Mouse (Mus musculus) intestine, postnatal 0 days (tissue): ENCODE data around the gene Castor2. TPM values are rescaled to one million over a fixed set of nuclear protein-coding genes. Genes with fewer than 3 reads are reported as not detected.

Experiments
- ATAC-seq: fragments of 200-750 bp; cut with Nextera tagmentation; 2 replicates; pipeline ENCODE4 v1.8.0; 2017; ENCODE audit warnings: mild to moderate bottlenecking, moderate TSS enrichment, moderate library complexity
- H3K27ac ChIP-seq: fragments of 300-500 bp; sonication (generic); 2 replicates; pipeline ENCODE4 v1.5.1; 2014; ENCODE audit warnings: mild to moderate bottlenecking, low read depth, low read length, moderate library complexity
- H3K27me3 ChIP-seq: fragments of 300-500 bp; sonication (generic); replicated peaks from 2 replicates; pipeline ENCODE4 v1.6.1; 2014; ENCODE audit warnings: low read length, mixed read lengths; ENCODE audit not compliant: control insufficient read depth, insufficient read depth
- H3K36me3 ChIP-seq: fragments of 300-500 bp; sonication (generic); 2 replicates; pipeline ENCODE4 v1.6.1; 2014; ENCODE audit warnings: mild to moderate bottlenecking, moderate library complexity; ENCODE audit not compliant: control insufficient read depth, insufficient read depth
- H3K4me1 ChIP-seq: fragments of 300-500 bp; sonication (generic); replicated peaks from 2 replicates; pipeline ENCODE4 v1.6.1; 2014; ENCODE audit warnings: antibody characterized with exemption, low read length, mixed read lengths; ENCODE audit not compliant: control insufficient read depth, insufficient read depth
- H3K4me2 ChIP-seq: fragments of 300-500 bp; sonication (generic); replicated peaks from 2 replicates; pipeline ENCODE4 v1.6.1; 2014; ENCODE audit warnings: low read depth, mild to moderate bottlenecking, moderate library complexity
- H3K4me3 ChIP-seq: fragments of 300-500 bp; sonication (generic); 2 replicates; pipeline ENCODE4 v1.5.1; 2014; ENCODE audit warnings: low read depth, low read length
- H3K9ac ChIP-seq: fragments of 300-500 bp; sonication (generic); 2 replicates; pipeline ENCODE4 v1.6.1; 2014; ENCODE audit warnings: mild to moderate bottlenecking, low read depth, low read length
- H3K9me3 ChIP-seq: fragments of 300-500 bp; sonication (generic); 2 replicates; pipeline ENCODE4 v1.6.1; 2016; ENCODE audit warnings: mixed run types; ENCODE audit not compliant: control insufficient read depth
- CTCF ChIP-seq: sonication (generic); IDR thresholded peaks from 2 replicates; pipeline ENCODE4 v1.5.1; 2016; ENCODE audit warnings: low read depth, mild to moderate bottlenecking, control low read depth, antibody characterized with exemption, moderate library complexity
- WGBS: fragments of 180-500 bp; shearing (Covaris S2); extraction: QIAGEN DNeasy Blood & Tissue Kit; methylation state at CpG from one replicate; pipeline ENCODE4 v1.1.7; 2014; 5-methylcytosine and 5-hydroxymethylcytosine counted together
- polyA plus RNA-seq: library from polyadenylated mRNA; unstranded; fragments of >200 nt; fragmentation: Nextera tagmentation; extraction: Ambion mirVana; gene quantifications from 2 replicates; pipeline ENCODE4 v1.2.1, GENCODE M21; 2015

Gene Castor2
- 24.1 and 31.3 TPM in 2 replicates for polyA plus RNA-seq

DNA sequence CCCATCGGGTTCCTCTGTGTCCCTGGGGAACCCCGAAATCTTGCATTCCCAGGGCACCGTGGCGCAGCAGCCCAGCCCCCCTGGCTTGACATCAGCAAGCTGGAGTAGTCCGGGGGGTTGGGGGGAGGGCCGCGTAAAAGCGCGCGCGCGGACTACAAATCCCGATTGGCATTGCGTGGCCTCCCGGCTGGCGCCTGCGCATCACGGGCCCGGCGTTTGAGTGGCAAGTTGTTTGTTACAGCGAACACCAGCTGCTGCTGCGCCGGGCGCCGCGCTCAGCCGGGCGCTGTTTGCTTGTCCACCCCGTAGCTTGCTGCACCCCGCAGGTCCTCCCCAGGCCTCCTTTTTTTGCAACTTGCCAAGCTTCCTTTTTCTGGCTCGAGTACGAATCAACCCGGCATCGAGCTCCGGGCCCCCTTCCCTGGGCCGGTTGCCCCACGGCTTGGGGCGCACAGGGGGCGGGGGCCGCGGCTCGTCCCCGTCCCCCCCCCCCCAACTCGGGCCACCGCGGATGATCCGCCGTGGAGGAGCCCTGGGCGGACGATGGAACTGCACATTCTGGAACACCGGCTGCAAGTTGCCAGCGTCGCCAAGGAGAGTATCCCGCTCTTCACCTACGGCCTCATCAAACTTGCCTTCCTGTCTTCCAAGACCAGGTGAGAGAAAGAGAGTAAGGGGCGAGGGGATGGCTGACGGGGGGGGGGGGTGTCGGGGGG lies at the start of gene Castor2:
TSS of gene Castor2 (plus strand) at position 216 of the 716 bp plus-strand sequence.
- H3K27ac ChIP-seq: peak within 1 kb of the TSS; percentile 90

GRCm38 (mm10) chr5:134050711-134051110 lies 48.8 kb upstream of the Castor2 start:
- H3K27ac ChIP-seq: no peak overlapping the region
- H3K27me3 ChIP-seq: no peaks in the 10 kb centered on the region
- H3K36me3 ChIP-seq: no peaks in the 10 kb centered on the region
- no peak overlapping the region for H3K4me3 ChIP-seq
- H3K9me3 ChIP-seq: no peaks in the 10 kb centered on the region
- no peaks in the 10 kb centered on the region for H3K4me1 ChIP-seq
- H3K9ac ChIP-seq: no peak overlapping the region
- WGBS: 9% methylated on average over 10 of the region's 10 CpGs
- TF ChIP-seq CTCF: no peak
- ATAC-seq: no peak
- H3K4me2 ChIP-seq: no peak overlapping the region

More for the DNA sequence above, at the start of gene Castor2:
- Histone ChIP-seq H3K36me3 (no peaks in the 10 kb centered on the region), H3K4me3 (peak within 1 kb of the TSS; percentile 74), H3K9ac (peak within 1 kb of the TSS; percentile 83), H3K4me2 (peak within 1 kb of the TSS; percentile 95), H3K27me3 (no peaks in the 10 kb centered on the region), H3K9me3 (no peaks in the 10 kb centered on the region), H3K4me1 (peaks cover 4% of the 10 kb centered on the region; the same call in 1 of the 2 replicates)
- under 1% methylated on average over 48 of the region's 58 CpGs for WGBS
- peak; percentile 16; the same call in 1 of the 2 replicates for TF ChIP-seq CTCF
- peak; percentile 70 for ATAC-seq

DNA sequence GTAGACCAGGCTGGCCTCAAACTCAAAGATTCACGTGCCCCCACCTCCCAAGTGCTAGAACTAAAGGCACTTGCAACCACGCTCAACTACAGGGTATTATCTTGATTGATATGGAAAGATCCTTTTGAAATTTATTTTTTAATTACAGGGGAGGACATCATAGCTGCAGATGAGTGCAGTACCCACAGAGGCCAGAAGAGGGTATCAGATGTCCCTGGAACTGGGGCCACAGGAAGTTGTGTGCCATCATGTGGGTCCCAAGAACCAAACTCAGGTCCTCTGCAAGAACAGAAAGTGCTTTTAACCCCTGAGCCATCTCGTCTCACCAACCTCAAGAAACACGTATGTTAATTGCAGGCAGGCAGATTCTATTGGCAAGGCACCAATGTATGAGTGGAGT lies 46.9 kb upstream of the Castor2 start:
- peak; percentile 48 for TF ChIP-seq CTCF
- Histone ChIP-seq H3K27me3 (no peaks in the 10 kb centered on the region), H3K27ac (no peak overlapping the region), H3K9me3 (no peaks in the 10 kb centered on the region), H3K9ac (no peak overlapping the region), H3K4me2 (no peak overlapping the region), H3K4me1 (no peaks in the 10 kb centered on the region), H3K36me3 (no peaks in the 10 kb centered on the region), H3K4me3 (no peak overlapping the region)
- WGBS: 89% methylated on average over 4 of the region's 4 CpGs
- no peak for ATAC-seq

GRCm38 (mm10) chr5:134054496-134054895 lies 45.0 kb upstream of the Castor2 start:
- Histone ChIP-seq H3K9me3 (no peaks in the 10 kb centered on the region), H3K36me3 (no peaks in the 10 kb centered on the region), H3K4me1 (no peaks in the 10 kb centered on the region), H3K4me2 (no peak overlapping the region), H3K9ac (no peak overlapping the region), H3K4me3 (no peak overlapping the region), H3K27me3 (no peaks in the 10 kb centered on the region), H3K27ac (no peak overlapping the region)
- no peak for ATAC-seq
- TF ChIP-seq CTCF: no peak
- 82% methylated on average over 4 of the region's 4 CpGs for WGBS

- no peaks in the 10 kb centered on the region for H3K36me3 ChIP-seq
- H3K9me3 ChIP-seq: no peaks in the 10 kb centered on the region
- no peak overlapping the region for H3K27ac ChIP-seq
- 59% methylated on average over 13 of the region's 13 CpGs for WGBS
- no peak overlapping the region for H3K4me2 ChIP-seq
- ATAC-seq: no peak
- no peak overlapping the region for H3K4me3 ChIP-seq
- H3K27me3 ChIP-seq: no peaks in the 10 kb centered on the region
- TF ChIP-seq CTCF: no peak
- H3K9ac ChIP-seq: no peak overlapping the region
- H3K4me1 ChIP-seq: no peaks in the 10 kb centered on the region
Observed at GRCm38 (mm10) chr5:134058793-134059352, 40.6 kb upstream of the Castor2 start.

- H3K9ac ChIP-seq: no peak overlapping the region
- H3K27me3 ChIP-seq: no peaks in the 10 kb centered on the region
- H3K9me3 ChIP-seq: no peaks in the 10 kb centered on the region
- H3K27ac ChIP-seq: no peak overlapping the region
- no peak overlapping the region for H3K4me2 ChIP-seq
- no peaks in the 10 kb centered on the region for H3K36me3 ChIP-seq
- no peaks in the 10 kb centered on the region for H3K4me1 ChIP-seq
- ATAC-seq: 0 out of 2 replicates have a peak, but pooled peaks have one; percentile 31
- peak; percentile 89 for TF ChIP-seq CTCF
- no peak overlapping the region for H3K4me3 ChIP-seq
- 43% methylated on average over 15 of the region's 15 CpGs for WGBS
Observed at GRCm38 (mm10) chr5:134063362-134064064, 36.0 kb upstream of the Castor2 start.
